Mouse (Mus musculus): ENCODE data around the gene Sox30.
"Not testable (repeated sequence)": the region's sequence is repeated elsewhere in the genome, so short reads cannot be mapped to it uniquely, and the experiment has no call there.

Sox30 gene

GRCm38 (mm10) chr11:46021850-46022249 lies 41.7 kb downstream of the Sox30 start:
- DNase-seq, result no peak

DNA sequence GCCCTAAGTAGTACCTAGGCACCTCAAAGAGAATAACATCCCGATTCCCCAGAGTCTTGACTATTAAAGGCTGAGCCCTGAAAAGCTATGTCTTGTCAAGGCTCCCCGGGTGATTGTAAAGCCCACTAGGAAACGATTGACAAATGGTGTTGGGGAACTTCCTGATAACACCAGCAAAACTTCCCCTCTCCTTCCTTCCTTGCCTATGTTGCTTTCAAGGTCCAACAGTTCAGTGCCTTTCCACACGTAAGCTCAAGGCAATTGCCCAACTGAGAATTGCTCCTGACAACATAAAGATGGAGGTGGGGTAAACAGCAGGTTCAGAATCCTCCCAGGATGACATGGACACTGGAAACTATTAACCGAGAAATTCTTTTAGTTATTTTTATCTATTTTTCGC lies 42.9 kb downstream of the Sox30 start:
- DNase-seq, result no peak

- peak; percentile 68 for DNase-seq
Observed at GRCm38 (mm10) chr11:46025962-46026392, 45.9 kb downstream of the Sox30 start.

- no peak for DNase-seq
Observed at GRCm38 (mm10) chr11:46027952-46028814, 48.1 kb downstream of the Sox30 start.

DNA sequence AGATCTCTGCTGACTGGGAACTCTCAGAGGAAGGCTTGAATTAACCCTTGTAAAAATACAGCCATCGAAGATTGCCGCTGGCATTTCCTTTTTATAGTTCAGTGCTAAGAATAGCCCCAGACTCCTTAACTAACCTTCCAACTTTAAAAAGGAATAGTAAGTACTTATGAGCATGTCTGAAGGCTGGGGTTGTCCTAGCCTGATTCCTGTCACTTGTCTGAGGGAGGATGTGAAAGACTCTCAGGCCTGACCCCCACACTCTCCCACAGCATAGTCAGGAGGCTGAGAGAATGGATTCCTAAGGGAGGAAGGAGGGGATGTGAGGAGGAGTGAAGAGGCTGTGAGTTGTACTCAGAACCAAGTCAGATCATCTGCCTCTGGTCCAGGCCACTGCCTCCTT lies 49.4 kb downstream of the Sox30 start:
- DNase-seq, result no peak

DNA sequence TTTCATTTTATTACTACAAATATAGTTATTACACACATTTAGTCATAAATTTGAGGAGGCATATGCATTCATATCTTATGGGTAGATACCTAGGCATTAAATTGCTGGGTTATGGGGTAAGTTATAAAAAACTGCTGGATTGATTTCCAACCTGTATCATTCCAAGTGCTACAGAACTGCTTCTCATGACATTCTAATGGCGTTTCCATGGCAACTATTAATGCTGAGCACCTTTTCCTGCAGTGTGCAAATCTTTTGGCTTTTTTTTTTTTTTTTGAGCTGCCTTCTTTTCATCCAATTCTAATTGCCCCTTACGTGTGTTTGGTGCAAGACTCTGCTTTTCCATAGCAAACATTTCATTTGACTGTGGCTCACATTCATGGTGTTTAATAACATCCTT lies 49.9 kb downstream of the Sox30 start:
- no peak for DNase-seq

- DNase-seq, result no peak
Observed at GRCm38 (mm10) chr11:46031470-46031869, 51.4 kb downstream of the Sox30 start.

DNA sequence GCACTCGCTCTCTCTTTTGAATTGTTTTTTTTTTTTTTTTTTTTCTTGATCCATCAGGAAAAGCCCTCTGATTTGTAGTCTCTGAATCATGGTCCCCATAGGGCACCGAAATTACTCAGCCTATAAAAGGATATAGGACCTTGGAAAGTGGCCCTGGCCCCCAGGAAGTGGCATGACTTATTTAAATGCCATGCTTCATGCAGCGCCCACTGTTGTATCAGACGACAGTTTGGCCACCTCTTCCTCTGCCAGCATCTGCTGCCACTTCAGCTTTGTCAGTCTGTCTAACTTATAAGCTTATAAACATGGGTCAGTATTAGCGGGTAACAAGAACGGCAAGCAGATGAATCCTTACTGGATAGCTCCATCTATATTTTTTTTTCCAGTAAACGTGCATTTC lies 52.8 kb downstream of the Sox30 start:
- DNase-seq, result no peak

- DNase-seq, result no peak
Observed at GRCm38 (mm10) chr11:46036374-46036773, 56.3 kb downstream of the Sox30 start.

DNA sequence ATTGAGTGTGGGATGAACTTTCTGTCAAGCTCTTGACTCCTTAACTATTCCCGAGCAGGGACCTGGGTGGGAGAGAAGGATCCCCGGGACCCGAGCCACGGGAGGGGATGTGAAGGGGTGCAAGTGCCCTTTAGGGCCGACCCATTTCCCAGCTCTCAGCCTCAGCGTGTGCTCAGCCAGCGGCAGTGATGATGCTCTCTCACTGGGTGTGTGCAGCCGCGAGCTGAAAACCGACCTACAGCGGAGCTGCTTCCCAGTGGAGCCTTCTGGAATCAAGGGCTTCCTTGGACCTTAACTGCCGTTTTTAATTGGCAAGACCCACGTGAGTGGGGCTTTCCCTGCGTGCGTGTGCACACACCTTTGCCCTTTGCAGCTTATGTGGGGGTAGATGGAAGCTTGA lies 58.8 kb downstream of the Sox30 start:
- no peak for DNase-seq

DNA sequence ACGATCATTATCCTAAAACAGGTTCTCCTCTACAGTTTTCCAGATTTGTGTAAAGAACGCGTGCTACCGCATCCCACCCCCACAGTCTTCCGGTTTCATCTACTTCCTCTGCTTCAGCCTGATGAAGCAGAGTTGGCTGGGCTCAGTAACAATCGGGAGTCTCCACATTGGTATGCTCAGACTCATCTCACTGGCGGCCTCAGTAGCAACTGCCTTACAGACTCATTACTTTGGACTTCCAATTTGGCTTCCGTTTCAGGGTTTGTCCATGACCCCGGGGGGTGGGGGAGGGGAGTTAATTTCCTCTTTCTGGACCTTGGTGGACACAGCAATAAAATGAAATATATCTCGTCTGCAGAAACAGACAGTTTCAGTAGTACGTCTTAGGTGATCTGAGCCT lies 59.2 kb downstream of the Sox30 start:
- DNase-seq, result no peak

DNA sequence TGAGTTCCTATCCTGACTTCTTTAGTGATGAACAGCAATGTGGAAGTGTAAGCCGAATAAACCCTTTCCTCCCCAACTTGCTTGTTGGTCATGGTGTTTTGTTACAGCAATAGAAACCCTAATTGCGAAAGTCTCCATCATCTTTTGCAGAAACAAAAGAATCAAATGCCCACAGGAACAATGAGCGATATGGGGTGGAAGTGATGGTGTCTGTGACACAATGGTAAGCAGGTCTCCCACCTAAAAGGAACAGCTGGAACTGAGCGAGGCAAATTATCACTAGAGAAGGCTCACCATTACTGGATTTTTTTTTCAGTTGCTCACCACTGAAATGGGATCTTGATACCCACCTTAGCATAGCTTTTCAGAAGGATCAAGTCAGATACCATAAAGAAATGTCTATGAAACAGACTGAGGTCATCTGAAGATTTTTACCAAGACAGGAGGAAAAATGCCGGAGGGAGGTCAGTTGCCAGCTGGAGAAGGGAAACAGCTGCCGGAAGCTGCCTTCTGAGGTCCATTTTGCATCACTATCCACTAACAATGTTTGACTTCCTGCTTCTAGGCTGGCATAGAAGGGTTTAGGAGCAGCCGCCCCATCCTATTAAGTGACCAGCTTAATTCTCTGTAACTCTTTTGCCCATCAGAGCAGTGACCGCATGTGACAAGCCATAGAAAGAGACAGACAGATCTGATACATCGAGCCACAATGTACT lies 60.9 kb downstream of the Sox30 start:
- DNase-seq, result no peak

DNA sequence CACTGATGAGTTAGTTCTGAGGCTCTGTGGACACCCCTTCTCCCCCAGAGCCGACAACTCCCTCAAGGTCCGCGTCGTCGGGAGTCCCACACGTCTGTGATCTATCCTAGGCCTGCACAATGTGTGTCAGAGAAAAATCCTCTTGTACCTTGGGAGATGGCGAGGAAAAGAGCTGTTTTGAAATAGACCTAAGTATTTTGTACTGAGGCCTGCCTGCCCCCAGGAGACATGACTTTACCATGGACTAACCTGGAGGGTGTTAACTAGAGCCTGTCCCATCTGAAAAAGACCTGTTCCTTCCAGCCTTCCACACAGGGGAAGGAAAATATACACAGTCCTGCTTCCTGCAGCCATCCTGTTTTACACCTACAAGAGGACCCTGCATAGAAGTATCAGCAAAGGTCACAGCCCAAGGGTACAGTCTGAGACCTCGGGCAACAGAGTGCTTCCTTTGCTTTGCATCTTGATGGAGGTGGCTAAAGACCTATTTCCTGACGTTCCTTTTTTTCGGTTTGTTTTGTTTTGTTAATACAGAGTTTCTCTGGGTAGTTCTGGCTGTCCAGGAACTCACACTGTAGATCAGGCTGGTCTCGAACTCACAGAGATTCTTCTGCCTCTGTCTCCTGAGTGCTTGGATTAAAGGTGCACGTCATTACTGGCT lies 61.6 kb downstream of the Sox30 start:
- no peak for DNase-seq

DNA sequence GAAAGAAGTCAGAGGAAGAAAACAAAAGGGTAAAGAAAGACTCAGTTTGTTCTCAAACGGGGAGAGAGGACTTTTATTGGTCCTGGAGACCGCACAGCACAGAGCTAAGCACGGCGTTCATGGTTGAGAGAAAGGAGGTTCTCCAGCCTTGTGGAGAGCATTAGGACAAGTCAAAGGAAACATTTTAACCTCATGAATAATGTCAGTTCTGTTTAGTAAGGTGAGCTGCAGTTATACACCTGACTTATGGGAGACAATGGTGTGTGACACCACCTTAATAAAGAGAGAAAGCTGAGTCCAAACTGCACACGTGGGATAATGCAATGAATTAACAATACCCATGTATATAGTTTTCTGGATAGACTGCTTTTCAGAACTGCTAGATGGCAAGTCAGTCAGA lies 64.7 kb downstream of the Sox30 start:
- DNase-seq, result no peak

DNA sequence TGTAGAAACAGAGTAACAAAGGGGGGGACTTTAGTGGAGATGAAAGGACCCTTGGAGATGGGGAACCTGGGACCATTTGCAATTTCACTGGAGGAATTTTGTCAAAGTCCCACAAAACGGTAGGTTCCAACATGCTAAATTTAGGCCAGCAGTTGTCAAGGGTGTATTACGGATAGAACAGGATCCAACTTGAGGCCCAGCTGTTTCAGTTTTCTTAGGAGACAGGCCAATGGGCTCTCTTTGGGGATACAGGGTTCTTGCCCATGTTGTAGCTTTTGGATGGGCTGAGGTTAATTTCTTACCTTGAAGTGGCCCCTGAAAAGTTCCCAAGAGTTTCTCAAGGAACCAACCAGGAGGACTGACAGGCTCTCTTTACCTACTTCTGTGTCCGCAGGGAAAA lies 67.2 kb downstream of the Sox30 start:
- DNase-seq, result no peak

GRCm38 (mm10) chr11:46052105-46052659 lies 72.1 kb downstream of the Sox30 start, which contains the start of gene Gm12166:
Gene Gm12166, minus strand, starts transcription at chr11:46052321.
- peak; percentile 83 for DNase-seq

- not testable (repeated sequence) for DNase-seq
Observed at GRCm38 (mm10) chr11:46053457-46053856, 73.3 kb downstream of the Sox30 start.

DNA sequence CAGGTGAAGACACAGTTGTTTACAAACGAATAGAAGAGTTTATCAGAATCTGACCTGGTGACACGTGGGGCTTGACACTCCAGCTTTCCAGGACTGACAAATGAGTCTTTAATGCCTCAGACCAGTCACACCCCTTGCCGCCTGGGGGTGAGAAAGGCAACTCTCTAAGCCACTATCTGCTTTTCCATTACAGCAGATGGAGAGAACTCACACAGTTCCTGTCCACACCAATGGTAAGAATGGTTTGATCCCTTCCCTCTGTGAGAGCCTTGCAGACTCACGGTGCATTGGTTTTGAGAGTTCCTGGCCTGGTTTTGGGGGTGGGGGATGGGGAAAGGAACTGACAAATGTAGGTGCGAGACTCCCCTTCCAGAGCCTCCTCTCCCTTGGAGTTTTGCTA lies 74.2 kb downstream of the Sox30 start:
- DNase-seq, result no peak

DNA sequence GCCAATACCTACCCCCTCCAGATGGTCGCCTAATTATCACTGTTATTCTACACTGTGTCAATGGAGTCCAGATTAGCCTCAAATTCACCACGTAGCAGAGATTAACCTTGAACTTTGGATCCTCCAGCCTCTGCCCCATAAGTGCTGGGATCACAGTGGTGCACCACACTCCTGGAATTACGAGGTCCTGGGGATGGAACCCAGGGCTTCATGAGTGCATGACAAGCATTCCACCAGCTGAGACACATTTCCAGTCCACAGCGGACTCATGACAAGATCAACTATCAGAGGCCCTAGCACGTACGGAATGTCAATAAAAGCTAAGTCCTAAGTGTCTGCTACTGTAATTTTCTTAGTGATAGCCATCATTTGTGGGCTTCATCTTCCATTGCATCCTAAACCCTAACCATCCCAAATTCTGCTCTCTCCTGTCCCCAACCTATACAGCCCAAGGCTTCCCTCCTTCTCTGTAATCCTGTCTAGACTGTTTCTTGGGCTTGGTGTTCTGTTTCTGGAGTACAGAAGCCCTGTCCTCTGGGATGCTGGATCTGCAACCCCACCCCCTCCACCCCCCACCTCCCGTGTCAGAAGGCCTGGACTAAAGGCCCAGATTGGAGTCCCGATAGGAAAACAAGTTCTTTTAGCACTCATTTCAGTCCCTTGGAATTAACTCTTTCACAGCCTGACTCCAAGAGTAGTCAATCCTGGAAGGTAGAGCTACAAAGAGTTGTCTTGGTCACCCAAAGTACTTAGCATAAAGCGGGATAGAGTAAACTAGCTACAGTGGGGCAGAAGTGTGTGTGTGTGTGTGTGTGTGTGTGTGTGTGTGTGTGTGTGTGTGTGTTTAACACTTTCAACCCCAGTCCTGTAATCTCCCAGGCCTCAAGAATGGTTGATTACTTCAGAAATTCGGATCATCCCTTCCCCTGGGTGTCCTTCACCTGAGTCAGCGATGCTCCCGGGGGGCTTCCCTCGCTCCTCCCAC lies 75.1 kb downstream of the Sox30 start:
- no peak for DNase-seq

GRCm38 (mm10) chr11:46055896-46056769 lies 76.0 kb downstream of the Sox30 start, which contains the start of gene Adam19:
Gene Adam19, plus strand, starts transcription at chr11:46055992.
- DNase-seq, result peak; percentile 77

All from lung, postnatal 14 days (tissue).